Mouse (Mus musculus) myocyte (in vitro differentiated cells): ENCODE data around the gene Dglucy. TPM values are rescaled to one million over a fixed set of nuclear protein-coding genes. Genes with fewer than 3 reads are reported as not detected.
"Not testable (repeated sequence)": the region's sequence is repeated elsewhere in the genome, so short reads cannot be mapped to it uniquely, and the experiment has no call there.

Experiments used
- H3K27me3 ChIP-seq: one replicate; pipeline ENCODE4 v1.6.1; 2011; ENCODE audit not compliant: control insufficient read depth, insufficient read depth, insufficient read length
- H3K36me3 ChIP-seq: one replicate; pipeline ENCODE4 v1.6.1; 2011; ENCODE audit not compliant: control insufficient read depth, insufficient read depth
- H3K4me2 ChIP-seq: one replicate; pipeline ENCODE4 v1.6.1; 2011; ENCODE audit warnings: low read depth, control low read depth
- H3K4me3 ChIP-seq: one replicate; pipeline ENCODE4 v1.5.1; 2011; ENCODE audit warnings: mild to moderate bottlenecking, control low read depth, moderate library complexity
- H3K79me2 ChIP-seq: one replicate; pipeline ENCODE4 v1.6.1; 2011; ENCODE audit not compliant: control insufficient read depth, insufficient read depth
- H3ac ChIP-seq: one replicate; pipeline ENCODE4 v1.6.1; 2011; ENCODE audit not compliant: control insufficient read depth, insufficient read length
- CEBPB ChIP-seq: IDR thresholded peaks from 2 replicates; pipeline ENCODE4 v1.6.1; 2011; ENCODE audit warnings: mild to moderate bottlenecking, moderate library complexity; ENCODE audit not compliant: poor library complexity, insufficient read depth, severe bottlenecking
- E2F4 ChIP-seq: IDR thresholded peaks from one replicate; pipeline ENCODE4 v1.6.1; 2011; ENCODE audit warnings: mild to moderate bottlenecking, control low read depth, moderate library complexity; ENCODE audit not compliant: insufficient read depth
- MAX ChIP-seq: IDR thresholded peaks from one replicate; pipeline ENCODE4 v1.6.1; 2011; ENCODE audit warnings: low read depth, mild to moderate bottlenecking, control low read depth
- MYOD1 ChIP-seq, 3 experiments: IDR thresholded peaks; one replicate each; pipeline ENCODE4 v1.6.1; 2011; ENCODE audit warnings: control low read depth in 2 of 3, low read depth in 2 of 3, mild to moderate bottlenecking in 2 of 3, moderate library complexity in 1 of 3; ENCODE audit not compliant: insufficient read length in 2 of 3, control insufficient read depth in 1 of 3
- MYOG ChIP-seq, 3 experiments: IDR thresholded peaks; one replicate each; pipeline ENCODE4 v1.6.1; 2011; ENCODE audit warnings: control low read depth in 2 of 3, low read depth in 2 of 3, mild to moderate bottlenecking in 2 of 3; ENCODE audit not compliant: insufficient read length in 2 of 3, control insufficient read depth in 1 of 3, insufficient read depth in 1 of 3
- POLR2A ChIP-seq: IDR thresholded peaks from one replicate; pipeline ENCODE4 v1.6.1; 2011; ENCODE audit warnings: low read depth, mild to moderate bottlenecking, control low read depth, moderate library complexity; ENCODE audit not compliant: insufficient read length
- POLR2AphosphoS2 ChIP-seq: IDR thresholded peaks from one replicate; pipeline ENCODE4 v1.6.1; 2011; ENCODE audit warnings: low read depth, control low read depth; ENCODE audit not compliant: insufficient read length
- REST ChIP-seq: IDR thresholded peaks from one replicate; pipeline ENCODE4 v1.6.1; 2011; ENCODE audit warnings: mild to moderate bottlenecking, control low read depth, moderate library complexity; ENCODE audit not compliant: insufficient read depth, insufficient read length
- SRF ChIP-seq: IDR thresholded peaks from one replicate; pipeline ENCODE4 v1.6.1; 2011; ENCODE audit warnings: low read depth; ENCODE audit not compliant: control insufficient read depth, insufficient read length
- TCF12 ChIP-seq: IDR thresholded peaks from one replicate; pipeline ENCODE4 v1.6.1; 2011; ENCODE audit warnings: mild to moderate bottlenecking, control low read depth; ENCODE audit not compliant: poor library complexity, insufficient read depth, severe bottlenecking
- TCF3 ChIP-seq: IDR thresholded peaks from one replicate; pipeline ENCODE4 v1.6.1; 2011; ENCODE audit warnings: low read depth, control low read depth; ENCODE audit not compliant: insufficient read length
- USF1 ChIP-seq: IDR thresholded peaks from one replicate; pipeline ENCODE4 v1.6.1; 2011; ENCODE audit warnings: low read depth, mild to moderate bottlenecking, control low read depth, moderate library complexity
- polyA plus RNA-seq: library from polyadenylated mRNA; unstranded; fragments of >200 nt; fragmentation: generic; extraction: Trizol; gene quantifications from one replicate; pipeline ENCODE4 v1.2.1, GENCODE M21; 2012; ENCODE audit warnings: missing spikeins

The Dglucy gene
- polyA plus RNA-seq, 1 experiment = 24.4 TPM

DNA sequence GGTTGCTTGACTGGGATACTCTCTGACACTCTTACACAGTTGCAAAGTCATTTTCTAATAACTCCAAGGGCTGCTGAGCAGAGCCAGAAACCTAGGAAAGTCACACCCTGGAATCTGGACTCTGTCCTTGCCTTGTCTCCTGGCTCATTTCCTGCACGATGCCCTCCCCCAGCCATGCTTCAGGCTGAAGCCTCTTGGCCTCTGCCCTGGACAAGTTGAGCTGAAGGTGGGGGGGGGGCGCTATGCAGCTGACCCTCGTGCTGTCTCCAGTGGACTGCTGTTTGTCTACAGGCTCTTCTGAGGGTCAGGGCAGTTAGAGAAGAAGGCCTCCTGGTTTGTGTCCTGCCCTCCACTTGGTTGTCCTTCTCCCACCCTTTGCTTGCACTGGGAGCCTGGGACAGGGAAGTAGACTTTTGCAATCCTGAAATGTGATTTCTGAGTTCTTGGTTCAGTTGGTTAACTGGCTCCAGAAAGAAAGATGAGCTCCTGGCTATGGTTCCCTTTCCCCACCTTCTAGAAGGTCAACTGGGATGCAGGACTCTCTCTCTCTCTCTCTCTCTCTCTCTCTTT, 11.2 kb downstream of the Dglucy start:
- TF ChIP-seq CEBPB = no peak
- TF ChIP-seq MYOG (IDR thresholded peaks at IDR 0.05; ENCODE audit: control insufficient read depth in 1 of 3, insufficient read depth in 1 of 3, insufficient read length in 2 of 3, low read depth in 2 of 3) = no peak
- no peak for TF ChIP-seq TCF12
- TF ChIP-seq SRF = no peak
- TF ChIP-seq POLR2AphosphoS2 = no peak
- TF ChIP-seq MYOD1 (IDR thresholded peaks at IDR 0.05; ENCODE audit: control insufficient read depth in 1 of 3, insufficient read length in 2 of 3, low read depth in 2 of 3) = no peak
- TF ChIP-seq REST = no peak
- no peak for TF ChIP-seq E2F4
- no peak for TF ChIP-seq USF1
- TF ChIP-seq TCF3 = no peak
- TF ChIP-seq POLR2A = no peak
- no peak for TF ChIP-seq MAX
- Histone ChIP-seq H3K79me2 (no peaks in the 10 kb centered on the region), H3K27me3 (no peaks in the 10 kb centered on the region), H3ac (no peak overlapping the region), H3K4me2 (no peak overlapping the region), H3K36me3 (no peaks in the 10 kb centered on the region), H3K4me3 (no peak overlapping the region)

DNA sequence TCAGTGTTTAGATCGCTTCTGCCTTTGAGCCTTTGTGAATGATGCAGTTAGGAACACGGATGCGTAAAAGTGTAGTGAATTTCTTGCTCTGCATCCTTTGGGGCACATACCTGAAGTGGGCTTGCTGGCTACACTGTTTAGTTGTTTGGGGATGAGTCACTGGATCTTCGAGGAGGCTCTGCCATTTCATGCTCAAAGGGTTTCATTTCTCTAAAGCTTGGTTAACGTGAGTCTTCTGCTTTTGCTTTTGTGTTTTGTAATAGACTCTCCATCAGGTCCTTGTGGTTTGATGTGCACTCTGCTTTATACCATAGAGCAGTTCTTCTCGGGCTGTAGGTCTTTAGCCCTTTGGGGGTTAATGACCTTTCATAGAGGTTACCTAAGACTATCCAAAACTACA, 12.6 kb downstream of the Dglucy start:
- Histone ChIP-seq H3K79me2 (no peaks in the 10 kb centered on the region), H3K4me2 (no peak overlapping the region), H3K36me3 (no peaks in the 10 kb centered on the region), H3K4me3 (no peak overlapping the region), H3K27me3 (no peaks in the 10 kb centered on the region), H3ac (no peak overlapping the region)
- TF ChIP-seq MYOD1 (IDR thresholded peaks at IDR 0.05; ENCODE audit: control insufficient read depth in 1 of 3, insufficient read length in 2 of 3, low read depth in 2 of 3) (no peak), MAX (no peak), CEBPB (no peak), POLR2A (no peak), TCF12 (no peak), E2F4 (no peak), REST (no peak), POLR2AphosphoS2 (no peak), USF1 (no peak), SRF (no peak), MYOG (IDR thresholded peaks at IDR 0.05; ENCODE audit: control insufficient read depth in 1 of 3, insufficient read depth in 1 of 3, insufficient read length in 2 of 3, low read depth in 2 of 3) (no peak), TCF3 (no peak)

DNA sequence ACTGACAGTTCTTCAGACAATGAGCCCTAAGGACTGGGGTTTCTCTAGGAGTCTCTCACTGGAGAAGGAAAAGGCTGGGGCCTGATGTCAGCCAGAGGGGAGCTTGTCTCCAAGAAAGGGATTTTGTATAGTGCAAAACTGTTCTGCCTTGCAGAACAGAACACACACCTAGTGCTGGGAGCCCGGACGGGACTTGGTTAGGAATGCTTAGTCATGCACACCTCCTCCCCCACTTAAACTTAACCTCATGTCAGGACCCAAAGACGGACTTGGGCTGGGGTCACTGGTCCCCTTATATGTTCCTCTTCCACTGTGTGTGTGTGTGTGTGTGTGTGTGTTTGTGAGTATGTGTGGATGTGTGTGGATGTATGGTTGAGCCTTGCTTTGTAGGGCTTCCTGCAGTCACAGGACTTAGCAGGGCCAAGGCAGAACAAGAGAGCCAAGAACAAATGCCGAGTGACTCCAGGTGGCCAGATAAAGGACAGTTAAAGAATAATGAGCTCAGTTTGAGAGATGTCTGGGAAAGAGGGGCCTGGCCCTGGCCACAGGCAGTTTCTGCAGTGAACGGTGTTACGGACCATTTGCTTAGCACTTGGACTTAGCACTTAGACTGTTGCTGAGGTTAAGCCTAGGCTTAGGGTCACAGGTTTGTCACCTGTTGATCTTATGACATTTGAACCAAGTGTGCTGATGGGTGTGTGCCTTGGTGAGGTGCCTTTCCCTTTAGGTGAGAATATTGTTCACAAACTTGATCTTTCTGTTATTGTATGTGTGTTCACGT, 15.8 kb downstream of the Dglucy start:
- Histone ChIP-seq H3K4me3 (no peak overlapping the region), H3K4me2 (no peak overlapping the region), H3K27me3 (no peaks in the 10 kb centered on the region), H3K36me3 (no peaks in the 10 kb centered on the region), H3ac (no peak overlapping the region), H3K79me2 (no peaks in the 10 kb centered on the region)
- no peak for TF ChIP-seq POLR2A
- TF ChIP-seq REST = no peak

DNA sequence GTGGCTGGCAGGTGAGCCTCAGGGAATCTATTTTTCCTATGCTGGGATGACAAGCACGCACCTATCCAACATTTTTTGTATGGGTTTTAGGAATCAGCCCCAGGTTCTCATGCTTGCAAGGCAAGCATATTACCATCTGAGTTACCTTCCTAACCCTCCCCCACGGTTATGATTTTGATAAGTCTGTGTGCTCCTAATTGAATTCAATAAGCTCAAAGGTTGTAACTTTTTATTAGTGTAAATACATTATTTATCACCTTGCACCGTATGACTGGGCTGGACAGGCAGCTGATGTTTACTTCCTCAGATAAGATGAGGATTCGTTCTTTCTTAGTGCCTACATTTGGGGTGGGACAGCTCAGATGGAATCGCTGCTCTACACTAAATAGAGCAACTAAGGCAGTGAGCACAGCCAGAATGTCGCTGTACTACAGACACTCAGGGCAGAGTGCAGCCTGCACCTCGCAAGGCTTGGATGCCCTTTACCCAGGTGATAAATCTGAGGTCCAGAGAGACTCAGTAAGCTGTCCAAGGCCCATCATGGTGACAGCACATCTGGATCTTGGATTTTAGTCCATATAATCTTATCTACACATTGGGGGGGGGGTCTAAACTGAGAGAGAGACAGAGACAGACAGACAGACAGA, 16.7 kb downstream of the Dglucy start:
- no peaks in the 10 kb centered on the region for H3K27me3 ChIP-seq
- TF ChIP-seq POLR2AphosphoS2 (no peak), USF1 (no peak), MAX (no peak), POLR2A (no peak), E2F4 (no peak), SRF (no peak), TCF3 (no peak), MYOD1 (IDR thresholded peaks at IDR 0.05; ENCODE audit: control insufficient read depth in 1 of 3, insufficient read length in 2 of 3, low read depth in 2 of 3) (no peak), REST (no peak), TCF12 (no peak), CEBPB (no peak)
- H3K4me2 ChIP-seq = no peak overlapping the region
- no peak overlapping the region for H3K4me3 ChIP-seq
- H3K79me2 ChIP-seq = no peaks in the 10 kb centered on the region
- no peaks in the 10 kb centered on the region for H3K36me3 ChIP-seq
- H3ac ChIP-seq = no peak overlapping the region

GRCm38 (mm10) chr12:100803391-100803790, 24.5 kb downstream of the Dglucy start:
- not testable (repeated sequence) for H3K79me2 ChIP-seq, H3K4me2 ChIP-seq, H3K4me3 ChIP-seq, H3K27me3 ChIP-seq, H3K36me3 ChIP-seq, H3ac ChIP-seq
